Mouse (Mus musculus) kidney, embryonic 16.5 days (tissue): ENCODE measurements around the gene Cdc20b. TPM values are rescaled to one million over a fixed set of nuclear protein-coding genes. Genes with fewer than 3 reads are reported as not detected.

Source experiments
- ATAC-seq: fragments of 200-750 bp; cut with Nextera tagmentation; 2 replicates; pipeline ENCODE4 v1.8.0; 2017; ENCODE audit warnings: moderate TSS enrichment; ENCODE audit not compliant: low FRiP score, low TSS enrichment
- H3K27ac ChIP-seq: fragments of 300-500 bp; sonication (generic); 2 replicates; pipeline ENCODE4 v1.5.1; 2014; ENCODE audit warnings: low read length
- H3K27me3 ChIP-seq: fragments of 300-500 bp; sonication (generic); 2 replicates; pipeline ENCODE4 v1.6.1; 2014; ENCODE audit warnings: low read length, control low read depth, mixed read lengths; ENCODE audit not compliant: insufficient read depth
- H3K36me3 ChIP-seq: fragments of 300-500 bp; sonication (generic); 2 replicates; pipeline ENCODE4 v1.6.1; 2014; ENCODE audit warnings: low read length, control low read depth, mixed read lengths; ENCODE audit not compliant: insufficient read depth
- H3K4me1 ChIP-seq: fragments of 300-500 bp; sonication (generic); 2 replicates; pipeline ENCODE4 v1.6.1; 2014; ENCODE audit warnings: low read length, control low read depth, mixed read lengths; ENCODE audit not compliant: insufficient read depth
- H3K4me2 ChIP-seq: fragments of 300-500 bp; sonication (generic); replicated peaks from 2 replicates; pipeline ENCODE4 v1.6.1; 2014; ENCODE audit warnings: low read depth, low read length
- H3K4me3 ChIP-seq: fragments of 300-500 bp; sonication (generic); 2 replicates; pipeline ENCODE4 v1.5.1; 2014; ENCODE audit warnings: mild to moderate bottlenecking, low read length
- H3K9ac ChIP-seq: fragments of 300-500 bp; sonication (generic); replicated peaks from 2 replicates; pipeline ENCODE4 v1.6.1; 2014; ENCODE audit warnings: low read length
- H3K9me3 ChIP-seq: fragments of 300-500 bp; sonication (generic); 2 replicates; pipeline ENCODE4 v1.6.1; 2016; ENCODE audit warnings: low read length, control low read depth
- WGBS: fragments of 180-500 bp; shearing (Covaris S2); extraction: QIAGEN DNeasy Blood & Tissue Kit; methylation state at CpG from one replicate; pipeline ENCODE4 v1.1.7; 2014; 5-methylcytosine and 5-hydroxymethylcytosine counted together
- polyA plus RNA-seq: library from polyadenylated mRNA; unstranded; fragments of >200 nt; fragmentation: Nextera tagmentation; extraction: Ambion mirVana; gene quantifications from 2 replicates; pipeline ENCODE4 v1.2.1, GENCODE M21; 2015

Cdc20b gene
- polyA plus RNA-seq, 1 experiment from 2014 or later: not detected

DNA sequence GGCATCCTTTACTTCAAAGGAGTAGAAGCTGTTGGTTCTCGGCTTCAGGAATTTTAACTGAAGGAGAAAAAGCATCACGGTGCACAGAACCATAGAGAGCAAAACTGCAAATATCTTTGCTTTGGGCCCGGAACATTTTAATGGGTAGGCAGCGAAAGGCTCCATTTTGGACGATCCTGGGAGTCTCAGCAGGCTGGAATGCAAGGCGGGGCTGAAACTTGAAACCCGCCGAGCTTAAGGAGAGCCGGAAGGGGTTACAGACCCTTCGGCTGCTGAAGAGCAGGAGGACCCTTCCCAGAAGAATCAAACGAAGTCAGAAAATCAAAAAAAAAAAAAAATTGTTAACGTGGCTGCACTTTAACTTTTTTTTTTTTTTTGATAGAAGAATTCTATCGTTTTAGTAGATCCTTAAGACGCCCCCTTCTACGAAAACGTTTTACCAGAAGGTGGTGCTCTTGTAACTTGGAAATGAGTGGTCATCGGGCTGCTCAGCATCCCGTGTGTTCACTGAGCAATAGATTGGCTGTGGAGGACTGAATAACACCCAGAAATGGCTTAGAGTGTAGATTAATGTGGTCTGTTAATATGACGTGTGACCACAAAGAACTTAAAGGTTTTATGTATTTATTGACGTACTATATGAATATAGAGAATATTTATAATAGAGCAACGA lies 11.4 kb downstream of the Cdc20b start, which contains the start of gene Gpx8:
Gpx8 (minus strand) TSS at position 200 of the 673 bp plus-strand sequence.
- H3K4me1 ChIP-seq: peaks cover 6% of the 10 kb centered on the region; the same call in 1 of the 2 replicates
- 5% methylated on average over 21 of the region's 21 CpGs for WGBS
- H3K9me3 ChIP-seq: no peaks in the 10 kb centered on the region
- H3K27me3 ChIP-seq: no peaks in the 10 kb centered on the region
- H3K4me3 ChIP-seq: peak within 1 kb of the TSS; percentile 60
- peaks cover 9% of the 10 kb centered on the region for H3K36me3 ChIP-seq
- H3K27ac ChIP-seq: peak within 1 kb of the TSS; percentile 66
- peak; percentile 95 for ATAC-seq
- peak within 1 kb of the TSS; percentile 55 for H3K4me2 ChIP-seq
- peak within 1 kb of the TSS; percentile 63 for H3K9ac ChIP-seq

- Histone ChIP-seq H3K27me3 (no peaks in the 10 kb centered on the region), H3K4me2 (no peak overlapping the region), H3K4me3 (no peak overlapping the region), H3K4me1 (peaks cover 6% of the 10 kb centered on the region; the same call in 1 of the 2 replicates), H3K9ac (no peak overlapping the region), H3K9me3 (no peaks in the 10 kb centered on the region), H3K36me3 (peaks cover 5% of the 10 kb centered on the region; the same call in 1 of the 2 replicates), H3K27ac (no peak overlapping the region)
- ATAC-seq: peak; percentile 55
Observed at GRCm38 (mm10) chr13:113047018-113047417, 12.1 kb downstream of the Cdc20b start.

DNA sequence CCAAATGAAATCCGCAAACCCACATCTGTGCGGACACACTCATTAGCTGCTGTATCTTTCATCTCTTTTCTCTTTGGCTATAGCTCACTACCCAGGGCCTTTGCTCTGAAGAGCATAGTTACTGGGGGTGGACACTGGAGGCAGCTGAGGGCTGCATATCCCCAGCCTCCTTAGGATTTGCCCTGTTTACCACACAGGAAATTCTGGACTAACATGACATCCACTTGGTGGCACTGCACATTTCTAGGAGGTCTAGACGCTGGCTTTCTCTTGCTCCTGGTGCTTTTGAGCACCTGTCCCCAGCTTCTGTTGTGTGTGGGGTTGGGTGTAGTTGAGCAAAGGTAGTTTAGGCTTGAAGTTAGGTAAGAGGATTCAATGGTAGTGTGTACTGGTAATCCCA lies 12.7 kb downstream of the Cdc20b start:
- Histone ChIP-seq H3K36me3 (peaks cover 2% of the 10 kb centered on the region; the same call in 1 of the 2 replicates), H3K4me2 (no peak overlapping the region), H3K27ac (no peak overlapping the region), H3K4me3 (no peak overlapping the region), H3K27me3 (no peaks in the 10 kb centered on the region), H3K9ac (no peak overlapping the region), H3K4me1 (peaks cover 6% of the 10 kb centered on the region; the same call in 1 of the 2 replicates), H3K9me3 (no peaks in the 10 kb centered on the region)
- 77% methylated on average over 3 of the region's 3 CpGs for WGBS
- ATAC-seq: no peak

- no peaks in the 10 kb centered on the region for H3K4me1 ChIP-seq
- H3K9me3 ChIP-seq: no peaks in the 10 kb centered on the region
- no peak overlapping the region for H3K27ac ChIP-seq
- WGBS: 91% methylated on average over 8 of the region's 8 CpGs
- H3K36me3 ChIP-seq: no peaks in the 10 kb centered on the region
- no peaks in the 10 kb centered on the region for H3K27me3 ChIP-seq
- no peak for ATAC-seq
- no peak overlapping the region for H3K9ac ChIP-seq
- no peak overlapping the region for H3K4me2 ChIP-seq
- H3K4me3 ChIP-seq: no peak overlapping the region
Observed at GRCm38 (mm10) chr13:113054230-113054629, 19.3 kb downstream of the Cdc20b start.

GRCm38 (mm10) chr13:113055826-113056225 lies 20.9 kb downstream of the Cdc20b start:
- Histone ChIP-seq H3K4me3 (no peak overlapping the region), H3K27ac (no peak overlapping the region), H3K27me3 (no peaks in the 10 kb centered on the region), H3K9ac (no peak overlapping the region), H3K36me3 (no peaks in the 10 kb centered on the region), H3K9me3 (no peaks in the 10 kb centered on the region), H3K4me1 (no peaks in the 10 kb centered on the region), H3K4me2 (no peak overlapping the region)
- ATAC-seq: no peak
- 35% methylated on average over 8 of the region's 8 CpGs for WGBS

DNA sequence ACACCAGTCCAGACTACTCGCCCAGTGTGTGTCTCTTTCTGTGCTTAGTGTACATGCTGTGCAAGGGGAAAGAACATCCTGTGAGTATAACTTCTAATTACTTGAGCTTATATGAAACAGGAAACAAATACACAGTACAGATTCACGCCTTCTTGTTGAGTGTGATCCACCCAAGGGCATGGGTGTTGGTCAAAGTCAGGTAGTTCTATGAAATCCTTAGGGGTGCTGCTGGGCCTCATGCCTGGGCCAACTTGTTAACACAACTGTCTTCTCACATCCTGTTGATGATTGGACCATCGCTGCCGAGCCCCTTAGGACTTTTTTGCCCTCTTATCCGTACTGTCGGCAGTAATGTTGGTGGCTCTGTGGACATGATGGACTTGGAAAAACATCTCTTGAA lies 26.8 kb downstream of the Cdc20b start:
- H3K4me2 ChIP-seq: no peak overlapping the region
- no peaks in the 10 kb centered on the region for H3K4me1 ChIP-seq
- H3K36me3 ChIP-seq: no peaks in the 10 kb centered on the region
- WGBS: 92% methylated on average over 6 of the region's 6 CpGs
- ATAC-seq: no peak
- no peaks in the 10 kb centered on the region for H3K9me3 ChIP-seq
- H3K27me3 ChIP-seq: no peaks in the 10 kb centered on the region
- H3K4me3 ChIP-seq: no peak overlapping the region
- H3K27ac ChIP-seq: no peak overlapping the region
- H3K9ac ChIP-seq: no peak overlapping the region

DNA sequence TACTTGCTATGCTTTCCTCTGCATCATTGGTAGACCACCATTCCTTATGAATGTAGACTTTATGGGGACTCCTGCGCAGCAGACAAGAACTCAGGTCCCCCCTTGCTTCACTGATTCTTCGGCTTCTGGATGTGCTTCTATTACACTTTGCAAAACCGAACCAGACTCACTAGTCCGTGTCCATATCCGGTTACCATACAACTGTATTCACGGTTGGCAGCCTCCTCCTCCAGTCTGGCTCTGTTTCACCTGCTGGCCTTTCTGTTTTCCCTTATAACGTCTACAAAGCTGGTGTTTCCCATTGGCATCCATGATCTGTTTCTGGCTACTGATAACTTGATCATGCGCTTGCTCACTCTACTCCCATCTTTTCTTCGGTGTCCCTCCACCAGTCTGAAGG lies 29.6 kb downstream of the Cdc20b start:
- 43% methylated on average over 9 of the region's 9 CpGs for WGBS

DNA sequence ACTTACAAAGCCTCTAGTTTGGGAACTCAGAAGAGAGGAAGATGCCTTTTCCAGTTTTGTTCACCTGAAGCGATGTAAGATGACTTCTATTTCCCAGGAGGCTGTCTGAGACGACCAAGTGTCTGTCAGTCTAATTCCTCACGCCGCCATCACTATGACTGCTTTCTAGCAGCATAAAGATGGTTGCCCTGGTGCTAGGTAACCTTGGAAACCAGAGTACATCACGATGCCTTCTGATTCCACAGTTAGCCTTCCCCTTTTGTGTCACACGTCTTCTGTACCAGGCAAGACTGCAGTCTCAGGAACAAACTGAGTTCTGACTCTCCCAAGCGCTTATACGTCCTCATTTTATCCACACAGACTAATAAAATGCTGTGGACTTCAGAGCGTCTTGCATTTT lies 44.1 kb downstream of the Cdc20b start:
- Histone ChIP-seq H3K27ac (no peak overlapping the region), H3K4me3 (no peak overlapping the region), H3K36me3 (no peaks in the 10 kb centered on the region), H3K9me3 (no peaks in the 10 kb centered on the region), H3K27me3 (no peaks in the 10 kb centered on the region), H3K4me1 (no peaks in the 10 kb centered on the region), H3K4me2 (no peak overlapping the region), H3K9ac (no peak overlapping the region)
- 87% methylated on average over 9 of the region's 9 CpGs for WGBS
- ATAC-seq: no peak

More for the DNA sequence above, 29.6 kb downstream of the Cdc20b start:
- H3K9me3 ChIP-seq: no peaks in the 10 kb centered on the region
- ATAC-seq: peak; percentile 78; the same call in 1 of the 2 replicates
- H3K27me3 ChIP-seq: no peaks in the 10 kb centered on the region
- H3K4me1 ChIP-seq: no peaks in the 10 kb centered on the region
- no peak overlapping the region for H3K27ac ChIP-seq
- H3K9ac ChIP-seq: no peak overlapping the region
- H3K4me2 ChIP-seq: no peak overlapping the region
- no peak overlapping the region for H3K4me3 ChIP-seq
- no peaks in the 10 kb centered on the region for H3K36me3 ChIP-seq

- Histone ChIP-seq H3K4me2 (no peak overlapping the region), H3K27me3 (no peaks in the 10 kb centered on the region), H3K9me3 (no peaks in the 10 kb centered on the region), H3K36me3 (no peaks in the 10 kb centered on the region), H3K9ac (no peak overlapping the region), H3K4me1 (no peaks in the 10 kb centered on the region), H3K4me3 (no peak overlapping the region), H3K27ac (no peak overlapping the region)
- no peak for ATAC-seq
- 73% methylated on average over 1 of the region's 1 CpGs for whole genome bisulfite sequencing
Observed at GRCm38 (mm10) chr13:113082101-113082500, 47.2 kb downstream of the Cdc20b start.

- no peak for ATAC-seq
- H3K4me3 ChIP-seq: no peak overlapping the region
- H3K27me3 ChIP-seq: no peaks in the 10 kb centered on the region
- no peaks in the 10 kb centered on the region for H3K36me3 ChIP-seq
- no peaks in the 10 kb centered on the region for H3K9me3 ChIP-seq
- no peak overlapping the region for H3K27ac ChIP-seq
- H3K4me2 ChIP-seq: no peak overlapping the region
- no peak overlapping the region for H3K9ac ChIP-seq
- 79% methylated on average over 5 of the region's 5 CpGs for WGBS
- no peaks in the 10 kb centered on the region for H3K4me1 ChIP-seq
Observed at GRCm38 (mm10) chr13:113084732-113085131, 49.8 kb downstream of the Cdc20b start.
